Mouse (Mus musculus) megakaryocyte-erythroid progenitor cell, adult 5-6 weeks (primary cell): Measurements from ENCODE around the gene OR5BS1P. TPM values are rescaled to one million over a fixed set of nuclear protein-coding genes. Genes with fewer than 3 reads are reported as not detected.

Source experiments
- total RNA-seq, 2 experiments: library from RNA; stranded (forward) in 1 of 2; stranded (reverse) in 1 of 2; fragments of 200-1000, 215-1000 nt in 1 of 2; fragments of >200 nt in 1 of 2; fragmentation: Nextera tagmentation in 1 of 2; gene quantifications; 2 replicates each; pipeline ENCODE4 v1.2.3; 2014 to 2017

Gene OR5BS1P
- total RNA-seq, 2 experiments from 2014 or later = not detected

Other genes with a start within 250 kb of the OR5BS1P start
- gene Gm44579, start 248.9 kb upstream of the OR5BS1P start, total RNA-seq (2014; fragmentation: Nextera tagmentation) = not detected in 2 replicates
- gene Gm44579, start 248.9 kb upstream of the OR5BS1P start, total RNA-seq (2017) = not detected in 2 replicates
- gene Olfr287, start 248.8 kb upstream of the OR5BS1P start, total RNA-seq (2014; fragmentation: Nextera tagmentation) = not detected in 2 replicates
- not detected in 2 replicates for gene Olfr287, start 248.8 kb upstream of the OR5BS1P start, total RNA-seq (2017)
- not detected in 2 replicates for gene Olfr286, start 235.4 kb upstream of the OR5BS1P start, total RNA-seq (2014; fragmentation: Nextera tagmentation)
- gene Olfr286, start 235.4 kb upstream of the OR5BS1P start, total RNA-seq (2017) = not detected in 2 replicates
- not detected in 2 replicates for gene H1fnt, start 212.6 kb upstream of the OR5BS1P start, total RNA-seq (2014; fragmentation: Nextera tagmentation)
- gene H1fnt, start 212.6 kb upstream of the OR5BS1P start, total RNA-seq (2017) = not detected in 2 replicates
- gene Zfp641, start 173.7 kb upstream of the OR5BS1P start, total RNA-seq (2014; fragmentation: Nextera tagmentation) = not detected in 2 replicates
- gene Zfp641, start 173.7 kb upstream of the OR5BS1P start, total RNA-seq (2017) = not detected in 2 replicates
- gene Olfr285, start 152.5 kb upstream of the OR5BS1P start, total RNA-seq (2014; fragmentation: Nextera tagmentation) = not detected in 2 replicates
- gene Olfr285, start 152.5 kb upstream of the OR5BS1P start, total RNA-seq (2017) = not detected in 2 replicates
- not detected in 2 replicates for gene Olfr284, start 128.9 kb upstream of the OR5BS1P start, total RNA-seq (2014; fragmentation: Nextera tagmentation)
- not detected in 2 replicates for gene Olfr284, start 128.9 kb upstream of the OR5BS1P start, total RNA-seq (2017)
- not detected in 2 replicates for gene Olfr283, start 89.0 kb upstream of the OR5BS1P start, total RNA-seq (2014; fragmentation: Nextera tagmentation)
- gene Olfr283, start 89.0 kb upstream of the OR5BS1P start, total RNA-seq (2017) = not detected in 2 replicates
- not detected in 2 replicates for gene Olfr282, start 38.7 kb upstream of the OR5BS1P start, total RNA-seq (2014; fragmentation: Nextera tagmentation)
- gene Olfr282, start 38.7 kb upstream of the OR5BS1P start, total RNA-seq (2017) = not detected in 2 replicates
- not detected in 2 replicates for gene Olfr281, start 17.3 kb upstream of the OR5BS1P start, total RNA-seq (2014; fragmentation: Nextera tagmentation)
- gene Olfr281, start 17.3 kb upstream of the OR5BS1P start, total RNA-seq (2017) = not detected in 2 replicates
- gene Lalba, start 12.8 kb downstream of the OR5BS1P start, total RNA-seq (2014; fragmentation: Nextera tagmentation) = not detected in 2 replicates
- not detected in 2 replicates for gene Lalba, start 12.8 kb downstream of the OR5BS1P start, total RNA-seq (2017)
- not detected in 2 replicates for gene Olfr279, start 22.5 kb downstream of the OR5BS1P start, total RNA-seq (2014; fragmentation: Nextera tagmentation)
- not detected in 2 replicates for gene Olfr279, start 22.5 kb downstream of the OR5BS1P start, total RNA-seq (2017)
- 68.9 and 73.0 TPM in 2 replicates for gene Kansl2, start 64.4 kb downstream of the OR5BS1P start, total RNA-seq (2014; fragmentation: Nextera tagmentation)
- gene Kansl2, start 64.4 kb downstream of the OR5BS1P start, total RNA-seq (2017) = 54.4 and 57.7 TPM in 2 replicates
- gene Ccnt1, start 101.0 kb downstream of the OR5BS1P start, total RNA-seq (2014; fragmentation: Nextera tagmentation) = 66.8 and 70.7 TPM in 2 replicates
- gene Ccnt1, start 101.0 kb downstream of the OR5BS1P start, total RNA-seq (2017) = 80.8 and 88.3 TPM in 2 replicates
- gene 4930415O20Rik, start 101.1 kb downstream of the OR5BS1P start, total RNA-seq (2014; fragmentation: Nextera tagmentation) = not detected in 2 replicates
- not detected in 2 replicates for gene 4930415O20Rik, start 101.1 kb downstream of the OR5BS1P start, total RNA-seq (2017)
- 55.8 and 57.2 TPM in 2 replicates for gene Adcy6, start 140.2 kb downstream of the OR5BS1P start, total RNA-seq (2014; fragmentation: Nextera tagmentation)
- gene Adcy6, start 140.2 kb downstream of the OR5BS1P start, total RNA-seq (2017) = 28.8 and 45.9 TPM in 2 replicates
- not detected in 2 replicates for gene Cacnb3, start 160.9 kb downstream of the OR5BS1P start, total RNA-seq (2014; fragmentation: Nextera tagmentation)
- gene Cacnb3, start 160.9 kb downstream of the OR5BS1P start, total RNA-seq (2017) = not detected in 2 replicates
- gene Ddx23, start 193.0 kb downstream of the OR5BS1P start, total RNA-seq (2014; fragmentation: Nextera tagmentation) = 79.8 and 96.4 TPM in 2 replicates
- gene Ddx23, start 193.0 kb downstream of the OR5BS1P start, total RNA-seq (2017) = 152 and 181 TPM in 2 replicates
- 0.64 TPM in 1 of 2 replicates, not detected in the other for gene Rnd1, start 207.6 kb downstream of the OR5BS1P start, total RNA-seq (2014; fragmentation: Nextera tagmentation)
- gene Rnd1, start 207.6 kb downstream of the OR5BS1P start, total RNA-seq (2017) = 0.61 TPM in 1 of 2 replicates, not detected in the other
- not detected in 2 replicates for gene Ccdc65, start 238.3 kb downstream of the OR5BS1P start, total RNA-seq (2014; fragmentation: Nextera tagmentation)
- gene Ccdc65, start 238.3 kb downstream of the OR5BS1P start, total RNA-seq (2017) = not detected in 2 replicates